Mouse (Mus musculus): ENCODE results near the gene Gm20532. TPM values are rescaled to one million over a fixed set of nuclear protein-coding genes. Genes with fewer than 3 reads are reported as not detected.

Gene Gm20532
- total and polyA plus RNA-seq, 2 experiments from 2014 or later: 0.25 TPM; not detected in 1

GRCm38 (mm10) chr2:26566221-26566620 lies 20.2 kb upstream of the Gm20532 start:
- no peak for ATAC-seq (ENCODE audit: low FRiP score)
- H3K4me2 ChIP-seq (ENCODE audit: low read depth, low read length, poor library complexity, severe bottlenecking): no peak overlapping the region
- WGBS: 24% methylated on average over 4 of the region's 4 CpGs

GRCm38 (mm10) chr2:26570034-26570433 lies 16.4 kb upstream of the Gm20532 start:
- Histone ChIP-seq H3K4me2 (ENCODE audit: low read depth, low read length, poor library complexity, severe bottlenecking) (no peak overlapping the region), H3K27me3 (ENCODE audit: insufficient read depth, low read length) (no peaks in the 10 kb centered on the region), H3K4me1 (ENCODE audit: insufficient read depth, low read length) (no peaks in the 10 kb centered on the region), H3K9me3 (ENCODE audit: low read length) (no peaks in the 10 kb centered on the region), H3K36me3 (ENCODE audit: insufficient read depth, low read length) (no peaks in the 10 kb centered on the region), H3K4me3 (ENCODE audit: low read depth, low read length) (no peak overlapping the region), H3K9ac (replicated peaks; ENCODE audit: low read length, poor library complexity, severe bottlenecking) (no peak overlapping the region), H3K27ac (ENCODE audit: low read depth, low read length) (no peak overlapping the region)
- DNase-seq (ENCODE audit: low spot score) (peak; percentile 74), ATAC-seq (ENCODE audit: low FRiP score) (no peak)
- peak; percentile 80 for TF ChIP-seq CTCF (IDR thresholded peaks at IDR 0.05)
- 10% methylated on average over 3 of the region's 3 CpGs for WGBS

More at GRCm38 (mm10) chr2:26566221-26566620, 20.2 kb upstream of the Gm20532 start:
- DNase-seq (ENCODE audit: low spot score): peak; percentile 47
- H3K27ac ChIP-seq (ENCODE audit: low read depth, low read length): no peak overlapping the region
- H3K4me3 ChIP-seq (ENCODE audit: low read depth, low read length): no peak overlapping the region
- H3K4me1 ChIP-seq (ENCODE audit: insufficient read depth, low read length): no peaks in the 10 kb centered on the region
- H3K9me3 ChIP-seq (ENCODE audit: low read length): no peaks in the 10 kb centered on the region
- H3K9ac ChIP-seq (replicated peaks; ENCODE audit: low read length, poor library complexity, severe bottlenecking): no peak overlapping the region
- peak; percentile 65 for TF ChIP-seq CTCF (IDR thresholded peaks at IDR 0.05)
- no peaks in the 10 kb centered on the region for H3K27me3 ChIP-seq (ENCODE audit: insufficient read depth, low read length)
- H3K36me3 ChIP-seq (ENCODE audit: insufficient read depth, low read length): no peaks in the 10 kb centered on the region

GRCm38 (mm10) chr2:26571400-26571799 lies 15.0 kb upstream of the Gm20532 start:
- no peaks in the 10 kb centered on the region for H3K36me3 ChIP-seq (ENCODE audit: insufficient read depth, low read length)
- no peak for TF ChIP-seq CTCF (IDR thresholded peaks at IDR 0.05)
- H3K27me3 ChIP-seq (ENCODE audit: insufficient read depth, low read length): no peaks in the 10 kb centered on the region
- no peak for ATAC-seq (ENCODE audit: low FRiP score)
- no peak overlapping the region for H3K9ac ChIP-seq (replicated peaks; ENCODE audit: low read length, poor library complexity, severe bottlenecking)
- no peaks in the 10 kb centered on the region for H3K4me1 ChIP-seq (ENCODE audit: insufficient read depth, low read length)
- no peak overlapping the region for H3K4me2 ChIP-seq (ENCODE audit: low read depth, low read length, poor library complexity, severe bottlenecking)
- H3K27ac ChIP-seq (ENCODE audit: low read depth, low read length): no peak overlapping the region
- WGBS: 84% methylated on average over 9 of the region's 9 CpGs
- no peak for DNase-seq (ENCODE audit: low spot score)
- no peaks in the 10 kb centered on the region for H3K9me3 ChIP-seq (ENCODE audit: low read length)
- no peak overlapping the region for H3K4me3 ChIP-seq (ENCODE audit: low read depth, low read length)

- no peak overlapping the region for H3K9ac ChIP-seq (replicated peaks; ENCODE audit: low read length, poor library complexity, severe bottlenecking)
These were observed 14.6 kb upstream of the Gm20532 start for GRCm38 (mm10) chr2:26571826-26572225.

GRCm38 (mm10) chr2:26573396-26573795 lies 13.0 kb upstream of the Gm20532 start:
- Histone ChIP-seq H3K27me3 (ENCODE audit: insufficient read depth, low read length) (no peaks in the 10 kb centered on the region), H3K4me3 (ENCODE audit: low read depth, low read length) (no peak overlapping the region), H3K9me3 (ENCODE audit: low read length) (no peaks in the 10 kb centered on the region), H3K27ac (ENCODE audit: low read depth, low read length) (no peak overlapping the region), H3K4me2 (ENCODE audit: low read depth, low read length, poor library complexity, severe bottlenecking) (no peak overlapping the region), H3K4me1 (ENCODE audit: insufficient read depth, low read length) (no peaks in the 10 kb centered on the region), H3K36me3 (ENCODE audit: insufficient read depth, low read length) (no peaks in the 10 kb centered on the region), H3K9ac (replicated peaks; ENCODE audit: low read length, poor library complexity, severe bottlenecking) (no peak overlapping the region)
- WGBS: 53% methylated on average over 12 of the region's 12 CpGs
- ATAC-seq (ENCODE audit: low FRiP score): peak; percentile 51; the same call in 1 of the 2 replicates
- no peak for TF ChIP-seq CTCF (IDR thresholded peaks at IDR 0.05)
- DNase-seq (ENCODE audit: low spot score): peak; percentile 86

More at GRCm38 (mm10) chr2:26571826-26572225, 14.6 kb upstream of the Gm20532 start:
- H3K27ac ChIP-seq (ENCODE audit: low read depth, low read length): no peak overlapping the region
- no peaks in the 10 kb centered on the region for H3K36me3 ChIP-seq (ENCODE audit: insufficient read depth, low read length)
- DNase-seq (ENCODE audit: low spot score) (no peak), ATAC-seq (ENCODE audit: low FRiP score) (no peak)
- H3K4me2 ChIP-seq (ENCODE audit: low read depth, low read length, poor library complexity, severe bottlenecking): no peak overlapping the region
- 83% methylated on average over 5 of the region's 5 CpGs for WGBS
- no peak overlapping the region for H3K4me3 ChIP-seq (ENCODE audit: low read depth, low read length)
- no peaks in the 10 kb centered on the region for H3K4me1 ChIP-seq (ENCODE audit: insufficient read depth, low read length)
- H3K9me3 ChIP-seq (ENCODE audit: low read length): no peaks in the 10 kb centered on the region
- no peaks in the 10 kb centered on the region for H3K27me3 ChIP-seq (ENCODE audit: insufficient read depth, low read length)
- TF ChIP-seq CTCF (IDR thresholded peaks at IDR 0.05): no peak

- TF ChIP-seq CTCF (IDR thresholded peaks at IDR 0.05): no peak
These were observed 12.6 kb upstream of the Gm20532 start for GRCm38 (mm10) chr2:26573807-26574206.

More at GRCm38 (mm10) chr2:26573807-26574206, 12.6 kb upstream of the Gm20532 start:
- Histone ChIP-seq H3K9me3 (ENCODE audit: low read length) (no peaks in the 10 kb centered on the region), H3K36me3 (ENCODE audit: insufficient read depth, low read length) (no peaks in the 10 kb centered on the region), H3K27me3 (ENCODE audit: insufficient read depth, low read length) (no peaks in the 10 kb centered on the region), H3K4me1 (ENCODE audit: insufficient read depth, low read length) (no peaks in the 10 kb centered on the region), H3K4me3 (ENCODE audit: low read depth, low read length) (no peak overlapping the region), H3K4me2 (ENCODE audit: low read depth, low read length, poor library complexity, severe bottlenecking) (no peak overlapping the region), H3K27ac (ENCODE audit: low read depth, low read length) (no peak overlapping the region), H3K9ac (replicated peaks; ENCODE audit: low read length, poor library complexity, severe bottlenecking) (no peak overlapping the region)
- no peak for DNase-seq (ENCODE audit: low spot score)
- WGBS: 31% methylated on average over 5 of the region's 5 CpGs
- ATAC-seq (ENCODE audit: low FRiP score): no peak

Measured in midbrain, postnatal 0 days (tissue).